ENCODE assay signal across 10 mouse cellular contexts in genomic region chr11:119558870-119559610, GRCm38 (mm10). TPM values are rescaled to one million over a fixed set of nuclear protein-coding genes. Genes with fewer than 3 reads are reported as not detected.
A peak's percentile ranks its signal among the peaks of the same experiment; 100 is the strongest.
DNase-seq lines count a peak whose midpoint lies in the region; ATAC-seq and TF ChIP-seq lines count a peak whose summit lies in the region.
"Had no signal": no experiment of that assay in that cellular context is flagged by ENCODE, and none has a peak within 500 bp of the region (broad histone marks: within the 10 kb centered on the region; RNA-seq: fewer than 3 reads in every experiment).

No protein-coding gene starts in this region.

- H3K4me2 ChIP-seq in lung, postnatal 0 days (replicated peaks; ENCODE audit: low read depth, low read length) = no peak overlapping the region
- H3K4me2 ChIP-seq in forebrain, embryonic 13.5 days = peak overlapping the region; percentile 24
- H3K4me2 ChIP-seq in stomach, postnatal 0 days (replicated peaks; ENCODE audit: low read depth) = no peak overlapping the region

- DNase-seq in lung, postnatal 0 days (ENCODE audit: low spot score) = peak; percentile 17
- no peak for DNase-seq in lung, postnatal 14 days
- DNase-seq in mesoderm, embryonic 11.5 days (ENCODE audit: low read depth, low spot score) = peak; percentile 71
- no peak for DNase-seq in stomach, postnatal 0 days (ENCODE audit: low spot score)
- DNase-seq in adrenal gland, adult 18-20 months (ENCODE audit: low spot score in 2 of 2) = no peak
- DNase-seq in adrenal gland, postnatal 4 days (ENCODE audit: low spot score in 2 of 2) = no peak
- DNase-seq in cerebellum, adult 9-10 months = no peak
- DNase-seq: cerebellum, adult 8-10 months; heart, adult 2 months had no signal

- no peak for TF ChIP-seq EP300 in lung, postnatal 0 days (IDR thresholded peaks at IDR 0.05)
- TF ChIP-seq EP300 in stomach, postnatal 0 days (optimal IDR thresholded peaks at IDR 0.05) = no peak

- no peak for ATAC-seq in lung, postnatal 0 days
- peak; percentile 76 for ATAC-seq in forebrain, embryonic 13.5 days
- 0 out of 2 replicates have a peak, but pooled peaks have one; percentile 22 for ATAC-seq in stomach, postnatal 0 days (ENCODE audit: low FRiP score, low TSS enrichment)

- no peak overlapping the region for H3K4me3 ChIP-seq in lung, postnatal 0 days (ENCODE audit: low read depth, low read length)
- H3K4me3 ChIP-seq in forebrain, embryonic 13.5 days = no peak overlapping the region
- no peak overlapping the region for H3K4me3 ChIP-seq in stomach, postnatal 0 days (ENCODE audit: low read depth, low read length)
- H3K4me3 ChIP-seq: heart, adult 2 months had no signal

- TF ChIP-seq CTCF in lung, postnatal 0 days (IDR thresholded peaks at IDR 0.05) = no peak
- TF ChIP-seq CTCF in stomach, postnatal 0 days (IDR thresholded peaks at IDR 0.05; ENCODE audit: low read depth) = no peak

- peaks cover 4% of the 10 kb centered on the region; the same call in 1 of the 2 replicates for H3K4me1 ChIP-seq in lung, postnatal 0 days (ENCODE audit: insufficient read depth, low read depth, low read length)
- peaks cover 43% of the 10 kb centered on the region for H3K4me1 ChIP-seq in forebrain, embryonic 13.5 days
- H3K4me1 ChIP-seq in stomach, postnatal 0 days (replicated peaks; ENCODE audit: control insufficient read depth, insufficient read depth) = no peaks in the 10 kb centered on the region

- no peak overlapping the region for H3K27ac ChIP-seq in lung, postnatal 0 days (ENCODE audit: low read length)
- H3K27ac ChIP-seq in forebrain, embryonic 13.5 days = peak overlapping the region; percentile 75
- no peak overlapping the region for H3K27ac ChIP-seq in stomach, postnatal 0 days (replicated peaks)
- H3K27ac ChIP-seq: heart, adult 2 months had no signal

- 28% methylated on average over 6 of the region's 9 CpGs for WGBS in lung, postnatal 0 days
- 1% methylated on average over 9 of the region's 9 CpGs for WGBS in forebrain, embryonic 13.5 days
- WGBS in stomach, postnatal 0 days = 25% methylated on average over 8 of the region's 9 CpGs

- no peaks in the 10 kb centered on the region for H3K36me3 ChIP-seq in lung, postnatal 0 days (ENCODE audit: insufficient read depth, low read length)
- H3K36me3 ChIP-seq in forebrain, embryonic 13.5 days (ENCODE audit: poor library complexity, severe bottlenecking) = no peaks in the 10 kb centered on the region
- H3K36me3 ChIP-seq in stomach, postnatal 0 days (ENCODE audit: control insufficient read depth, insufficient read depth, low read length) = no peaks in the 10 kb centered on the region

- no peaks in the 10 kb centered on the region for H3K27me3 ChIP-seq in lung, postnatal 0 days (replicated peaks; ENCODE audit: insufficient read depth, low read length)
- peaks cover 16% of the 10 kb centered on the region for H3K27me3 ChIP-seq in forebrain, embryonic 13.5 days
- H3K27me3 ChIP-seq in stomach, postnatal 0 days (ENCODE audit: control insufficient read depth, insufficient read depth, low read length) = no peaks in the 10 kb centered on the region

- no peak overlapping the region for H3K9ac ChIP-seq in lung, postnatal 0 days (replicated peaks; ENCODE audit: low read depth)
- peak overlapping the region; percentile 47; the same call in 1 of the 2 replicates for H3K9ac ChIP-seq in forebrain, embryonic 13.5 days
- no peak overlapping the region for H3K9ac ChIP-seq in stomach, postnatal 0 days (ENCODE audit: low read length)

- H3K9me3 ChIP-seq in lung, postnatal 0 days (ENCODE audit: low read length) = no peaks in the 10 kb centered on the region
- no peaks in the 10 kb centered on the region for H3K9me3 ChIP-seq in forebrain, embryonic 13.5 days (replicated peaks)
- H3K9me3 ChIP-seq in stomach, postnatal 0 days (ENCODE audit: control insufficient read depth, low read length) = no peaks in the 10 kb centered on the region

RNA-seq across cellular contexts. Expression of gene Nptx1, which starts 11.5 kb away (rescaled TPM):
- polyA plus RNA-seq in lung, postnatal 0 days (2015; fragmentation: Nextera tagmentation; extraction: Ambion mirVana) = 1.7 and 2.1 TPM in 2 replicates
- polyA plus RNA-seq in forebrain, embryonic 13.5 days (2015; fragmentation: Nextera tagmentation; extraction: Ambion mirVana) = 4.1 and 4.7 TPM in 2 replicates
- polyA plus RNA-seq in stomach, postnatal 0 days (2015; fragmentation: Nextera tagmentation; extraction: Ambion mirVana) = 0.13 and 0.16 TPM in 2 replicates
- 1 to 10 TPM; 2.7 to 4.6 TPM for total RNA-seq in adrenal gland, adult 18-20 months (2021)
- 1 to 10 TPM; 6.0 to 6.2 TPM for total RNA-seq in adrenal gland, postnatal 4 days (2021)

RNA-seq across cellular contexts. Expression of gene Rptor, which starts 43.7 kb away (rescaled TPM):
- polyA plus RNA-seq in lung, postnatal 0 days (2015; fragmentation: Nextera tagmentation; extraction: Ambion mirVana) = 5.3 and 5.6 TPM in 2 replicates
- polyA plus RNA-seq in forebrain, embryonic 13.5 days (2015; fragmentation: Nextera tagmentation; extraction: Ambion mirVana) = 9.2 and 10.2 TPM in 2 replicates
- polyA plus RNA-seq in stomach, postnatal 0 days (2015; fragmentation: Nextera tagmentation; extraction: Ambion mirVana) = 3.7 and 3.9 TPM in 2 replicates
- total RNA-seq in adrenal gland, adult 18-20 months (2021) = 10 to 100 TPM; 44.4 to 50.2 TPM
- 10 to 100 TPM; 53.1 to 56.7 TPM for total RNA-seq in adrenal gland, postnatal 4 days (2021)

Comparison
In these comparisons a context has a peak if more than half of its experiments do, and no peak if none do; other contexts are left out.
1. DNase-seq: peak in lung, postnatal 0 days (single experiment) and mesoderm, embryonic 11.5 days (single experiment); none in lung, postnatal 14 days (single experiment), stomach, postnatal 0 days (single experiment), adrenal gland, adult 18-20 months (0 of 2), adrenal gland, postnatal 4 days (0 of 2) and cerebellum, adult 9-10 months (single experiment).